Mouse (Mus musculus) hindbrain, postnatal 0 days (tissue): ENCODE measurements around the gene Prkag2. TPM values are rescaled to one million over a fixed set of nuclear protein-coding genes. Genes with fewer than 3 reads are reported as not detected.

Experiments
- ATAC-seq: fragments of 200-750 bp; cut with Nextera tagmentation; 2 replicates; pipeline ENCODE4 v1.8.0; 2017; ENCODE audit warnings: mild to moderate bottlenecking, moderate TSS enrichment, moderate library complexity
- DNase-seq: peaks from one replicate; pipeline ENCODE4 v3.0.0-alpha.2; 2015; ENCODE audit warnings: low spot score
- H3K27ac ChIP-seq: fragments of 300-500 bp; sonication (generic); 2 replicates; pipeline ENCODE4 v1.5.1; 2014; ENCODE audit warnings: mild to moderate bottlenecking
- H3K27me3 ChIP-seq: fragments of 300-500 bp; sonication (generic); 2 replicates; pipeline ENCODE4 v1.6.1; 2014; ENCODE audit warnings: low read length, mixed read lengths; ENCODE audit not compliant: insufficient read depth
- H3K36me3 ChIP-seq: fragments of 300-500 bp; sonication (generic); 2 replicates; pipeline ENCODE4 v1.6.1; 2014; ENCODE audit warnings: low read length, mixed read lengths; ENCODE audit not compliant: insufficient read depth
- H3K4me1 ChIP-seq: fragments of 300-500 bp; sonication (generic); 2 replicates; pipeline ENCODE4 v1.6.1; 2014; ENCODE audit warnings: antibody characterized with exemption, low read length, mixed read lengths; ENCODE audit not compliant: insufficient read depth
- H3K4me2 ChIP-seq: fragments of 300-500 bp; sonication (generic); 2 replicates; pipeline ENCODE4 v1.6.1; 2014; ENCODE audit warnings: low read depth, mild to moderate bottlenecking, low read length, moderate library complexity, mixed read lengths
- H3K4me3 ChIP-seq: fragments of 300-500 bp; sonication (generic); 2 replicates; pipeline ENCODE4 v1.5.1; 2014; ENCODE audit warnings: low read length
- H3K9ac ChIP-seq: fragments of 300-500 bp; sonication (generic); replicated peaks from 2 replicates; pipeline ENCODE4 v1.6.1; 2014; ENCODE audit warnings: mild to moderate bottlenecking, low read length, moderate library complexity, mixed read lengths
- H3K9me3 ChIP-seq: fragments of 300-500 bp; sonication (generic); 2 replicates; pipeline ENCODE4 v1.6.1; 2016; ENCODE audit warnings: low read length, mixed read lengths
- CTCF ChIP-seq: IDR thresholded peaks from 2 replicates; pipeline ENCODE4 v1.5.1; 2016; ENCODE audit warnings: antibody characterized with exemption, control low read depth, low read depth
- WGBS: fragments of 180-500 bp; shearing (Covaris S2); extraction: QIAGEN DNeasy Blood & Tissue Kit; methylation state at CpG from one replicate; pipeline ENCODE4 v1.1.7; 2014; 5-methylcytosine and 5-hydroxymethylcytosine counted together
- polyA plus RNA-seq: library from polyadenylated mRNA; unstranded; fragments of >200 nt; fragmentation: Nextera tagmentation; extraction: Ambion mirVana; gene quantifications from 2 replicates; pipeline ENCODE4 v1.2.1, GENCODE M21; 2015
- total RNA-seq: library from RNA; depleted of rRNA; stranded (reverse); fragments of >200 nt; gene quantifications from 2 replicates; pipeline ENCODE4 v1.2.3, GENCODE M21; 2014

Prkag2 gene
- total and polyA plus RNA-seq, 2 experiments from 2014 or later: 38.3 to 86.4 TPM

- no peak; the same call in 1 of the 2 replicates for ATAC-seq
- WGBS: 0% methylated on average over 26 of the region's 26 CpGs
Observed at GRCm38 (mm10) chr5:24907737-24908136, 192.7 kb downstream of the Prkag2 start.

GRCm38 (mm10) chr5:24906844-24907243 is 193.6 kb downstream of the Prkag2 start:
- Histone ChIP-seq H3K4me1 (peaks cover 7% of the 10 kb centered on the region; the same call in 1 of the 2 replicates), H3K27ac (no peak overlapping the region), H3K4me3 (peak overlapping the region; percentile 87), H3K4me2 (peak overlapping the region; percentile 68), H3K27me3 (no peaks in the 10 kb centered on the region), H3K9ac (peak overlapping the region; percentile 90), H3K36me3 (no peaks in the 10 kb centered on the region), H3K9me3 (no peaks in the 10 kb centered on the region)
- WGBS: 38% methylated on average over 9 of the region's 9 CpGs
- no peak for TF ChIP-seq CTCF
- DNase-seq: no peak
- ATAC-seq: no peak

More at GRCm38 (mm10) chr5:24907737-24908136, 192.7 kb downstream of the Prkag2 start:
- H3K9ac ChIP-seq: peak overlapping the region; percentile 90
- H3K36me3 ChIP-seq: no peaks in the 10 kb centered on the region
- H3K4me1 ChIP-seq: peaks cover 7% of the 10 kb centered on the region; the same call in 1 of the 2 replicates
- TF ChIP-seq CTCF: no peak
- H3K4me3 ChIP-seq: peak overlapping the region; percentile 87
- DNase-seq: peak; percentile 55
- H3K27ac ChIP-seq: peak overlapping the region; percentile 88
- no peaks in the 10 kb centered on the region for H3K27me3 ChIP-seq
- peak overlapping the region; percentile 68 for H3K4me2 ChIP-seq
- H3K9me3 ChIP-seq: no peaks in the 10 kb centered on the region

GRCm38 (mm10) chr5:24904941-24905340 is 195.5 kb downstream of the Prkag2 start:
- Histone ChIP-seq H3K4me1 (peaks cover 7% of the 10 kb centered on the region; the same call in 1 of the 2 replicates), H3K4me3 (no peak overlapping the region), H3K27ac (no peak overlapping the region), H3K9me3 (no peaks in the 10 kb centered on the region), H3K27me3 (no peaks in the 10 kb centered on the region), H3K4me2 (no peak overlapping the region), H3K9ac (no peak overlapping the region), H3K36me3 (no peaks in the 10 kb centered on the region)
- ATAC-seq (no peak), DNase-seq (peak; percentile 51)
- WGBS: 58% methylated on average over 9 of the region's 9 CpGs
- TF ChIP-seq CTCF: no peak

- DNase-seq (no peak), ATAC-seq (no peak)
- H3K4me1 ChIP-seq: peaks cover 7% of the 10 kb centered on the region; the same call in 1 of the 2 replicates
- no peaks in the 10 kb centered on the region for H3K9me3 ChIP-seq
- H3K36me3 ChIP-seq: no peaks in the 10 kb centered on the region
- no peaks in the 10 kb centered on the region for H3K27me3 ChIP-seq
- H3K9ac ChIP-seq: no peak overlapping the region
- TF ChIP-seq CTCF: no peak
- 80% methylated on average over 8 of the region's 8 CpGs for WGBS
- H3K27ac ChIP-seq: no peak overlapping the region
- H3K4me3 ChIP-seq: no peak overlapping the region
- no peak overlapping the region for H3K4me2 ChIP-seq
Observed at GRCm38 (mm10) chr5:24904423-24904822, 196.0 kb downstream of the Prkag2 start.

GRCm38 (mm10) chr5:24904001-24904400 is 196.4 kb downstream of the Prkag2 start:
- WGBS: 81% methylated on average over 4 of the region's 4 CpGs
- H3K4me3 ChIP-seq: no peak overlapping the region
- no peak overlapping the region for H3K9ac ChIP-seq
- no peaks in the 10 kb centered on the region for H3K36me3 ChIP-seq
- no peaks in the 10 kb centered on the region for H3K9me3 ChIP-seq
- no peaks in the 10 kb centered on the region for H3K27me3 ChIP-seq
- no peak for ATAC-seq
- no peak for DNase-seq
- H3K4me1 ChIP-seq: peaks cover 7% of the 10 kb centered on the region; the same call in 1 of the 2 replicates
- no peak overlapping the region for H3K27ac ChIP-seq
- TF ChIP-seq CTCF: no peak
- H3K4me2 ChIP-seq: no peak overlapping the region

- Histone ChIP-seq H3K4me1 (peaks cover 7% of the 10 kb centered on the region; the same call in 1 of the 2 replicates), H3K9ac (no peak overlapping the region), H3K27me3 (no peaks in the 10 kb centered on the region), H3K4me3 (no peak overlapping the region), H3K27ac (no peak overlapping the region), H3K9me3 (no peaks in the 10 kb centered on the region), H3K36me3 (no peaks in the 10 kb centered on the region), H3K4me2 (no peak overlapping the region)
- DNase-seq (peak; percentile 69), ATAC-seq (peak; percentile 63; the same call in 1 of the 2 replicates)
- peak; percentile 72 for TF ChIP-seq CTCF
- 21% methylated on average over 4 of the region's 4 CpGs for WGBS
Observed at GRCm38 (mm10) chr5:24902835-24903234, 197.6 kb downstream of the Prkag2 start.

- DNase-seq: no peak
- no peaks in the 10 kb centered on the region for H3K27me3 ChIP-seq
- H3K27ac ChIP-seq: no peak overlapping the region
- H3K4me2 ChIP-seq: no peak overlapping the region
- no peak for TF ChIP-seq CTCF
- ATAC-seq: no peak
- H3K36me3 ChIP-seq: no peaks in the 10 kb centered on the region
- H3K9me3 ChIP-seq: no peaks in the 10 kb centered on the region
- H3K4me1 ChIP-seq: no peaks in the 10 kb centered on the region
- WGBS: 91% methylated on average over 4 of the region's 4 CpGs
- no peak overlapping the region for H3K9ac ChIP-seq
- no peak overlapping the region for H3K4me3 ChIP-seq
Observed at GRCm38 (mm10) chr5:24895606-24896005, 204.8 kb downstream of the Prkag2 start.
